Mouse (Mus musculus) hindbrain, embryonic 13.5 days (tissue): ENCODE results near the gene Phlda1. TPM values are rescaled to one million over a fixed set of nuclear protein-coding genes. Genes with fewer than 3 reads are reported as not detected.

ENCODE experiments used
- ATAC-seq: fragments of 200-750 bp; cut with Nextera tagmentation; 2 replicates; pipeline ENCODE4 v1.8.0; 2017; ENCODE audit warnings: moderate TSS enrichment; ENCODE audit not compliant: low FRiP score
- H3K27ac ChIP-seq: fragments of 300-500 bp; sonication (generic); 2 replicates; pipeline ENCODE4 v1.5.1; 2015; ENCODE audit warnings: inconsistent platforms, mild to moderate bottlenecking, moderate library complexity
- H3K27me3 ChIP-seq: fragments of 300-500 bp; sonication (generic); 2 replicates; pipeline ENCODE4 v1.6.1; 2015; ENCODE audit warnings: mild to moderate bottlenecking, inconsistent platforms
- H3K36me3 ChIP-seq: fragments of 300-500 bp; sonication (generic); 2 replicates; pipeline ENCODE4 v1.6.1; 2015; ENCODE audit warnings: mild to moderate bottlenecking, inconsistent platforms
- H3K4me1 ChIP-seq: fragments of 300-500 bp; sonication (generic); replicated peaks from 2 replicates; pipeline ENCODE4 v1.6.1; 2015; ENCODE audit warnings: inconsistent platforms
- H3K4me2 ChIP-seq: fragments of 300-500 bp; sonication (generic); 2 replicates; pipeline ENCODE4 v1.6.1; 2015; ENCODE audit warnings: inconsistent platforms, mild to moderate bottlenecking, moderate library complexity
- H3K4me3 ChIP-seq: fragments of 300-500 bp; sonication (generic); 2 replicates; pipeline ENCODE4 v1.5.1; 2015; ENCODE audit warnings: mild to moderate bottlenecking, inconsistent platforms
- H3K9ac ChIP-seq: fragments of 300-500 bp; sonication (generic); 2 replicates; pipeline ENCODE4 v1.6.1; 2015; ENCODE audit warnings: mild to moderate bottlenecking, inconsistent platforms
- H3K9me3 ChIP-seq: fragments of 300-500 bp; sonication (generic); 2 replicates; pipeline ENCODE4 v1.6.1; 2016; ENCODE audit warnings: inconsistent platforms
- WGBS: fragments of 180-500 bp; shearing (Covaris S2); methylation state at CpG from one replicate; pipeline ENCODE4 v1.1.7; 2015; 5-methylcytosine and 5-hydroxymethylcytosine counted together
- polyA plus RNA-seq: library from polyadenylated mRNA; unstranded; fragments of >200 nt; fragmentation: Nextera tagmentation; extraction: Ambion mirVana; gene quantifications from 2 replicates; pipeline ENCODE4 v1.2.1, GENCODE M21; 2015

Gene Phlda1
- polyA plus RNA-seq, 1 experiment from 2014 or later = 70.9 TPM

- Histone ChIP-seq H3K27me3 (no peaks in the 10 kb centered on the region), H3K4me3 (peak overlapping the region; percentile 82), H3K36me3 (no peaks in the 10 kb centered on the region), H3K4me1 (peaks cover 40% of the 10 kb centered on the region), H3K27ac (peak overlapping the region; percentile 95), H3K4me2 (peak overlapping the region; percentile 78), H3K9me3 (no peaks in the 10 kb centered on the region), H3K9ac (peak overlapping the region; percentile 98)
- peak; percentile 30 for ATAC-seq
- under 1% methylated on average over 38 of the region's 38 CpGs for WGBS
Observed at GRCm38 (mm10) chr10:111507460-111508211, 1.6 kb downstream of the Phlda1 start.

- H3K4me2 ChIP-seq = peak overlapping the region; percentile 78
- no peaks in the 10 kb centered on the region for H3K9me3 ChIP-seq
- H3K4me3 ChIP-seq = peak overlapping the region; percentile 82
- no peaks in the 10 kb centered on the region for H3K36me3 ChIP-seq
- peak overlapping the region; percentile 95 for H3K27ac ChIP-seq
- no peak for ATAC-seq
- no peaks in the 10 kb centered on the region for H3K27me3 ChIP-seq
- WGBS = 9% methylated on average over 7 of the region's 7 CpGs
- H3K9ac ChIP-seq = peak overlapping the region; percentile 98
- H3K4me1 ChIP-seq = peaks cover 34% of the 10 kb centered on the region
Observed at GRCm38 (mm10) chr10:111508324-111509080, 2.4 kb downstream of the Phlda1 start.

DNA sequence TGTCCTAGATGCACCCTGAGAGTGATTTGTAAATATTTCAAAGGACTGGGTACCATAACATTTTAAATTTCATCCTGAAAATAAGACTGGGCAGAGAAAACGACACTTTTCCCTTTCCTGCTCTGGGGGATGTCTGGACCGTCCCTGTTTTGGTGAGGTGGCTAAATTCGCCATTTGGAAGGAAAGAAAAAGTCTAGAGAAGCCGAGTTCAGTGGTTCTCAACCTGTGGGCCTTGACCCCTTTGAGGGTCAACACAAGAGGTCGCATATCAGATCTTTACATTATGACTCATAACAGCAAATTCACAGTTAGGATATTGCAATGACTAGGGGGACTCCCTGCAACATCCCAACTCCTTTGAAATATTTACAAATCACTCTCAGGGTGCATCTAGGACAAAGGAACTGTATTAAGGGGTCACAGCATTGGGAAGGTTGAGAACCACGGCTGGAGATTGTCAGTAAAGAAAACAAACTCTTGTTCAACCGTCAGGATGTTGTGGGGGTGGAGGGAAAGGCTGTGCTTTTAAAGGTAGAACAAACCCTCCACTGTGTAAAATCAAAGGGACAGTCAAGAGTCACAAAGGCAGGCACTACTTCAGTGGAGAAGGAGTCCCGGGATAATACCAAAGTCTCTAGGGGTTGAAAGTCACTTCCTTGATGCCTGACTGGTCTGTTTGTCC, 3.2 kb downstream of the Phlda1 start:
- H3K27me3 ChIP-seq = no peaks in the 10 kb centered on the region
- WGBS = 24% methylated on average over 8 of the region's 8 CpGs
- H3K4me1 ChIP-seq = peaks cover 32% of the 10 kb centered on the region
- peak overlapping the region; percentile 82 for H3K4me3 ChIP-seq
- no peak for ATAC-seq
- H3K9ac ChIP-seq = peak overlapping the region; percentile 98
- peak overlapping the region; percentile 78 for H3K4me2 ChIP-seq
- no peaks in the 10 kb centered on the region for H3K36me3 ChIP-seq
- H3K9me3 ChIP-seq = no peaks in the 10 kb centered on the region
- H3K27ac ChIP-seq = peak overlapping the region; percentile 78

DNA sequence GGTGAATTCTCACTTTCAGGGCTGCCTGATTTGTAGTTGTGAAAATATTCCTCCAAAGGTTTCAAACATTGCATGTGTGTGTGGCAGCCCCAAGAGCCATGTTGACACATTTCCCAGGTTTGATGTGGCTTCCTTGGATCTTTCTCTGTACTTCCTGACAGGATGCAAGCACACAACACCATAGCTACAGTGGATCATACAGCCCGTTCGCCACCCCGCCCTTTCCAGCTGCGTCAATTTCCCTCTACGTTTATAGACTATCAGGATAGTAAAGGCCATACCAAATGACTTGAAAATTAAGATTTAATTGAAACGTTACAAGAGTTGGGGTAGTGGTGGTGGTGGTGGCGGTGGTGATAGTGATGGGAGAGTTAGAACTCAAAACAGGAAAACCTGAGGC, 3.9 kb downstream of the Phlda1 start:
- no peak for ATAC-seq
- H3K4me1 ChIP-seq = peaks cover 32% of the 10 kb centered on the region
- H3K4me2 ChIP-seq = peak overlapping the region; percentile 78
- H3K27ac ChIP-seq = peak overlapping the region; percentile 78; the same call in 1 of the 2 replicates
- peak overlapping the region; percentile 82 for H3K4me3 ChIP-seq
- H3K9ac ChIP-seq = peak overlapping the region; percentile 98
- no peaks in the 10 kb centered on the region for H3K9me3 ChIP-seq
- WGBS = 71% methylated on average over 7 of the region's 7 CpGs
- H3K36me3 ChIP-seq = no peaks in the 10 kb centered on the region
- H3K27me3 ChIP-seq = no peaks in the 10 kb centered on the region

DNA sequence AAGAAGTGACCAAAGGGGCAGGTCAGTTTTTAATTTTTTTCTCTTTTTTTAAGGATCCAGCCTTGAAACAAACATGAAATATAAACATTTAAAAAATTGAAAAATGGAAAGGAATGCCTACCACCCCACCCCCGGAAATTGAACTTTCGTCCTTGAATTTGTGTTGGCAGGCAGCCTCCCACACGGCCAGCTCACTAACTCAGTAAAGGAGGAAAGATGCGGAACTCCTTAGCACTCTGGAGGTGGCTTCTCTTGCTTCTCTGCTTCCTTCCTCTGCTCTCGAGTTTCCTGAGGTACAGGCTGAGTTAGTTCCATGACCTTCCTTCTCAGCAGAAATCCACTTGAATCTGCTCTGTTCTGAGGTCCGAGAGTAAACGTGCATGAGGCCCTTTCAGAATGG, 4.7 kb downstream of the Phlda1 start:
- Histone ChIP-seq H3K4me2 (no peak overlapping the region), H3K9me3 (no peaks in the 10 kb centered on the region), H3K4me3 (no peak overlapping the region), H3K4me1 (peaks cover 27% of the 10 kb centered on the region), H3K27me3 (no peaks in the 10 kb centered on the region), H3K9ac (no peak overlapping the region), H3K36me3 (no peaks in the 10 kb centered on the region), H3K27ac (no peak overlapping the region)
- WGBS = 55% methylated on average over 7 of the region's 7 CpGs
- no peak for ATAC-seq

GRCm38 (mm10) chr10:111512036-111512568, 6.0 kb downstream of the Phlda1 start:
- H3K9me3 ChIP-seq = no peaks in the 10 kb centered on the region
- H3K4me3 ChIP-seq = no peak overlapping the region
- no peaks in the 10 kb centered on the region for H3K27me3 ChIP-seq
- no peaks in the 10 kb centered on the region for H3K36me3 ChIP-seq
- no peak overlapping the region for H3K4me2 ChIP-seq
- 78% methylated on average over 10 of the region's 10 CpGs for WGBS
- no peak overlapping the region for H3K27ac ChIP-seq
- H3K4me1 ChIP-seq = peaks cover 24% of the 10 kb centered on the region
- no peak for ATAC-seq
- H3K9ac ChIP-seq = no peak overlapping the region

DNA sequence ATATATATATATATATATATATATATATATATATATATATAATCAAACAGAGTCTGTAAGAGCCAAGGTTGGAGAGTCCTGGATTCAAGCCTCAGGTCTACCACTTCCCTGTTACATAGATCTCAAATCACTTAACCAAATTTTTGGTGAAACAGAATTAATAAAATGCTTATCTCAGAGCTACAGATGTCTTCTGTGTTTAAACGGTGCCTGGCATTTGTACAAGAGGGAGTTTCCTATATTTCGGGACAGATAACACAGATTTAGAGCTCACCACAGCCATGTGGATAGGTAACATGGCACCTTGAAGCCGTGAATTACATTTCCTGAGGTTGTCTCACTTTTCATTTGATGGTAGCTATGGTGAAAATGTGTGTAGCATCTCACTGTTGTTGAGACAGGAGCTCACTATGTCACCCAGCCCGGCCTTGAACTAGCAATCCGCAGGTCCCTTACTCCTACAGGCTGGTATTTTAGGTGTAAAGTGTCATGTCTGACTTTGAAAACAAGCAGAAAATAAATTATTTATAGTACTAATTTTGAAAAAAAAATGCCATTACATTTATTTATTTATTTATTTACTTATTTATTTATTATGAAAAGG, 8.3 kb downstream of the Phlda1 start:
- H3K27ac ChIP-seq = no peak overlapping the region
- H3K36me3 ChIP-seq = no peaks in the 10 kb centered on the region
- peaks cover 8% of the 10 kb centered on the region for H3K4me1 ChIP-seq
- H3K9ac ChIP-seq = no peak overlapping the region
- H3K9me3 ChIP-seq = no peaks in the 10 kb centered on the region
- H3K27me3 ChIP-seq = no peaks in the 10 kb centered on the region
- 96% methylated on average over 5 of the region's 5 CpGs for WGBS
- no peak overlapping the region for H3K4me2 ChIP-seq
- no peak for ATAC-seq
- no peak overlapping the region for H3K4me3 ChIP-seq

DNA sequence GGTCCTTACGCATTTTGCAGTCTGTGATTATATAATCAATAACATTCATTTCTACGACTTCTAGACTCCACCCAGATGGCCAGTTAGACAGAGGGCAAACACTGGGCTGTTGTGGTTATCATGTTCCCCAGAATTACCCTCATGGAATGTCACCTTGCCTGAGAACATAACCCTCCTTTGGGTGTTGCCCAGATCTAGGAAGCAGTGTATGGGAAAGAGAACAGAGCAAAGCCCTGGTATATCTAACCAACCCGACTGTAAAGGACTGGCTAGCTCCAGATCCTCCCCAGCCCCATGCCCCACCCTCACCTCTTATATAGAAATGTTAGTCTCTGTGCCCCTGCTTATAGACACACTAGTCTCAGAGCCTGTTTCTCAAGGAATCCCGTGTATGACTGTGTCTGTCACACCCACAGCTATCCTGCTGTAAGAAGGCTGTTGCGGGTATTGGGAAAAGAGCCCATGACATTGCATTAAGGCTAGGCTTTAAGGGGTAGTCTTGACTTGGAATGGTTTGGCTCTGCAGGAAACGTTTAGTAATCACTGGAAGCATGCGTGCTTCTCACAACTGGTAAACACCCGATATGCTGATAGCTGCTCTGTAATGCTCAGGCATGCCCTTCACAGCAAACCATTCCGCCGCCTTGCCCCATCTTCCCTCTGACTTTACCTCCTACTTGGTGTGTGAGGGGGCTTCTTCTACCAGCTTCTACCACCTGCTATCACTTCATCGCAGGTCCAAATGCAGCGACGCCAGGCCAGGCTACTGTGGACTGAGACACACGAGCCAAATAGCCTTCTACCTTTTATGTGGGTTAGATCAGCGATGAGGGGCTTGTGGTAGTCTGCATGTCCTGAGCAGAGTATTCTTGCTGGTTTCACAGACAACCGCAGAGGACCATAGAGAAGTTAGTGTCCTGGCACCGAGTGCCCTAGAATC, 9.3 kb downstream of the Phlda1 start:
- H3K9me3 ChIP-seq = no peaks in the 10 kb centered on the region
- H3K9ac ChIP-seq = no peak overlapping the region
- WGBS = 86% methylated on average over 17 of the region's 17 CpGs
- H3K4me1 ChIP-seq = peaks cover 9% of the 10 kb centered on the region
- H3K27ac ChIP-seq = no peak overlapping the region
- no peak overlapping the region for H3K4me3 ChIP-seq
- no peaks in the 10 kb centered on the region for H3K36me3 ChIP-seq
- ATAC-seq = no peak
- H3K27me3 ChIP-seq = no peaks in the 10 kb centered on the region
- no peak overlapping the region for H3K4me2 ChIP-seq

- Histone ChIP-seq H3K4me2 (no peak overlapping the region), H3K4me3 (no peak overlapping the region), H3K27ac (no peak overlapping the region), H3K4me1 (peaks cover 14% of the 10 kb centered on the region), H3K9ac (no peak overlapping the region), H3K36me3 (no peaks in the 10 kb centered on the region), H3K9me3 (no peaks in the 10 kb centered on the region), H3K27me3 (no peaks in the 10 kb centered on the region)
- 78% methylated on average over 13 of the region's 13 CpGs for WGBS
- ATAC-seq = no peak
Observed at GRCm38 (mm10) chr10:111516172-111516588, 10.1 kb downstream of the Phlda1 start.

GRCm38 (mm10) chr10:111516804-111517436, 10.8 kb downstream of the Phlda1 start:
- no peak overlapping the region for H3K4me3 ChIP-seq
- H3K4me1 ChIP-seq = peaks cover 16% of the 10 kb centered on the region
- H3K27me3 ChIP-seq = 0 out of 2 replicates have a peak, but pooled peaks cover 3% of the 10 kb centered on the region
- no peaks in the 10 kb centered on the region for H3K36me3 ChIP-seq
- H3K4me2 ChIP-seq = no peak overlapping the region
- no peak for ATAC-seq
- no peak overlapping the region for H3K9ac ChIP-seq
- no peak overlapping the region for H3K27ac ChIP-seq
- WGBS = 87% methylated on average over 8 of the region's 8 CpGs
- H3K9me3 ChIP-seq = no peaks in the 10 kb centered on the region

DNA sequence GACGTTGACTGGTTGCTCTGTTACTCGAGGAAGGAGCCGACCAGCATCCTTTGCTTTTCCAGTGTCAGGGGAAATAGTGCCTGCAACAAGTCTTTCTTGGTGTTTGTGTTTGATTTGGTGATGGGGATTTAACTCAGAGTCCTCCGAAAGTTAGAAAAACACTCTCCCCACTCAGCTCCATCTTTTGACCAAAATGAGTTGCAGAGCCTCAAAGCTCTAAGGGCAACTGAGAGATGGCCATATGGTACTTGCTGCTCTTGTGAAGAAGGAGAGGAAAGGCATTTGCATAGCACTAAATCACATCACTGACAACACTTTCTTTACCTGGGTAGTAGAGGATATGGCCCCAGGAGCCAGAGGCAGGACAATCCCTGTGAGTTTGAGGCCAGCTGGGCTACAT, 12.3 kb downstream of the Phlda1 start:
- no peaks in the 10 kb centered on the region for H3K9me3 ChIP-seq
- ATAC-seq = no peak

More for the DNA sequence above, 12.3 kb downstream of the Phlda1 start:
- no peak overlapping the region for H3K9ac ChIP-seq
- H3K4me3 ChIP-seq = no peak overlapping the region
- H3K27me3 ChIP-seq = 0 out of 2 replicates have a peak, but pooled peaks cover 3% of the 10 kb centered on the region
- peaks cover 16% of the 10 kb centered on the region for H3K4me1 ChIP-seq
- H3K27ac ChIP-seq = no peak overlapping the region
- H3K36me3 ChIP-seq = no peaks in the 10 kb centered on the region
- WGBS = 90% methylated on average over 4 of the region's 4 CpGs
- no peak overlapping the region for H3K4me2 ChIP-seq
